Mouse (Mus musculus): Measurements from ENCODE around the gene Nfia. TPM values are rescaled to one million over a fixed set of nuclear protein-coding genes. Genes with fewer than 3 reads are reported as not detected.

The Nfia gene
- polyA plus RNA-seq, 1 experiment from 2014 or later: 17.0 TPM

- Histone ChIP-seq H3K27me3 (replicated peaks; ENCODE audit: low read depth, poor library complexity, severe bottlenecking) (peaks cover 88% of the 10 kb centered on the region), H3K27ac (replicated peaks) (no peak overlapping the region), H3K4me3 (peak overlapping the region; percentile 61), H3K36me3 (replicated peaks) (no peaks in the 10 kb centered on the region), H3K9me3 (no peaks in the 10 kb centered on the region), H3K4me1 (peaks cover 45% of the 10 kb centered on the region)
- 7% methylated on average over 5 of the region's 5 CpGs for WGBS
- DNase-seq (ENCODE audit: low spot score): no peak
Measured at GRCm38 (mm10) chr4:97752276-97753010, 20.1 kb upstream of the Nfia start.

- H3K4me3 ChIP-seq: no peak overlapping the region
- H3K36me3 ChIP-seq (replicated peaks): no peaks in the 10 kb centered on the region
- 3% methylated on average over 1 of the region's 1 CpGs for WGBS
- H3K27me3 ChIP-seq (replicated peaks; ENCODE audit: low read depth, poor library complexity, severe bottlenecking): peaks cover 94% of the 10 kb centered on the region
- no peak for DNase-seq (ENCODE audit: low spot score)
- no peak overlapping the region for H3K27ac ChIP-seq (replicated peaks)
- H3K4me1 ChIP-seq: peaks cover 54% of the 10 kb centered on the region
- no peaks in the 10 kb centered on the region for H3K9me3 ChIP-seq
Measured at GRCm38 (mm10) chr4:97753521-97753920, 19.0 kb upstream of the Nfia start.

- Histone ChIP-seq H3K27me3 (replicated peaks; ENCODE audit: low read depth, poor library complexity, severe bottlenecking) (peaks cover 94% of the 10 kb centered on the region), H3K27ac (replicated peaks) (no peak overlapping the region; the same call in 1 of the 2 replicates), H3K4me1 (peaks cover 57% of the 10 kb centered on the region), H3K36me3 (replicated peaks) (no peaks in the 10 kb centered on the region), H3K9me3 (no peaks in the 10 kb centered on the region), H3K4me3 (peak overlapping the region; percentile 28; the same call in 1 of the 2 replicates)
- DNase-seq (ENCODE audit: low spot score): peak; percentile 58
- WGBS: 3% methylated on average over 12 of the region's 12 CpGs
Measured at GRCm38 (mm10) chr4:97754241-97754640, 18.3 kb upstream of the Nfia start.

DNA sequence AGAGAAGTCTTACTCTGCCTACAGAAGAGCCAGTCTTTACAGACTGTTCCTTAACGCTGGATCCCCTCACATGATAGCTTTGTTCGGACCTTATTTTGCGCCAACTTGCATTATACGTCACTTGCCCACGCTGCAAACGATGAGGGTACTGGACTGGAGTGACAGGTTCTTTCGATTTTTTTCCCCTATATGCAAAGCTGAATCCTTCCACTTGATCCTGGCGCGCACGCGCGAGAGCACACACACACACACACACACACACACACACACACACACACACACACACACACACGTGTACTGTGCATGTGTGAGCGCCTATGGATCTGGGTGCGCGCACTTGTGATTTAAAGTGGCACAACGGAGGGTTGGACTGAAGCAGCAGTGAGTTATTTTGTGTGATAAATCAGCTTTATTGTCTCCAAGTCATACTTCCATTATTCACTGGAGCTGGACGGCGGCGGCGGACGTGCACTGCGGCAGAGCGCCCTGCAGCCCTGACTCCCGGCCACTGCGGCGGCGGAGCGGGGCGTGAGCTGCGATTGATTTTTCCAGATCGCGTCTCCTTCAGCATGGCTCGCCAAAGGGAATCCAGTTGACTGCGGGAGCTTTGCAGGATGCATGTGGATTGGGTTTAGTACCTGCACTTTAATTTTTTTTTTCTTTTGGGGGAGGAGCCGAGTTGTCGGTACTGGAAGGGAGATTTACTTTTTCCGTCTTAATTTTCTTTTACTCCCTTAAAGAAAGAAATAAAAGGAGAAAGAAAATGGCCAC, 15.1 kb upstream of the Nfia start:
- Histone ChIP-seq H3K27ac (replicated peaks) (peak overlapping the region; percentile 81), H3K4me1 (peaks cover 40% of the 10 kb centered on the region)

GRCm38 (mm10) chr4:97757978-97758461, 14.5 kb upstream of the Nfia start:
- peaks cover 35% of the 10 kb centered on the region for H3K4me1 ChIP-seq
- H3K27ac ChIP-seq (replicated peaks): peak overlapping the region; percentile 81
- no peaks in the 10 kb centered on the region for H3K9me3 ChIP-seq
- H3K27me3 ChIP-seq (replicated peaks; ENCODE audit: low read depth, poor library complexity, severe bottlenecking): peaks cover 95% of the 10 kb centered on the region
- under 1% methylated on average over 14 of the region's 14 CpGs for WGBS
- no peaks in the 10 kb centered on the region for H3K36me3 ChIP-seq (replicated peaks)
- DNase-seq (ENCODE audit: low spot score): peak; percentile 62
- H3K4me3 ChIP-seq: peak overlapping the region; percentile 62

More for the DNA sequence above, 15.1 kb upstream of the Nfia start:
- no peaks in the 10 kb centered on the region for H3K9me3 ChIP-seq
- H3K4me3 ChIP-seq: peak overlapping the region; percentile 62
- no peaks in the 10 kb centered on the region for H3K36me3 ChIP-seq (replicated peaks)
- under 1% methylated on average over 38 of the region's 38 CpGs for WGBS
- peak; percentile 82 for DNase-seq (ENCODE audit: low spot score)
- H3K27me3 ChIP-seq (replicated peaks; ENCODE audit: low read depth, poor library complexity, severe bottlenecking): peaks cover 100% of the 10 kb centered on the region

DNA sequence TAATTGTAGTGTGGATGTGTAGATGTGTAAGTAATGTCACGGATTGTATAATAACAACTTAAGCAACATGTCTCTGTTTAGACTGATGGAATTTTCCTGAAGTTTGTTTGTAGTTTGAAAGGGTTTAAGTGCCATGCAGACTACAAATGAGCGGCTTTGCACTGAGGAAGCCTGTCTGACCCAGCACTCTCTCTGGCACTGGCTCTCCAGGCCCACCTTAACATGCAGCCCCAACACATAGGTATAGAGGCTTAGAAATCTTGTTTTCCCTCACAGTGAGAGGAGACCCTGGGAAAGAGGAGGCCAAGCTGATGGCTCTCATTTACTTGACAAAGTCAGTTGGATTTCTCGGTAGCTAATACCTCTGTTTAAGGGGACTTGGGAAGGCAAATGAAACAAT, 13.9 kb upstream of the Nfia start:
- H3K4me3 ChIP-seq: peak overlapping the region; percentile 62; the same call in 1 of the 2 replicates

GRCm38 (mm10) chr4:97764616-97765015, 7.9 kb upstream of the Nfia start:
- Histone ChIP-seq H3K36me3 (replicated peaks) (no peaks in the 10 kb centered on the region), H3K9me3 (no peaks in the 10 kb centered on the region), H3K4me3 (no peak overlapping the region), H3K4me1 (peaks cover 4% of the 10 kb centered on the region), H3K27me3 (replicated peaks; ENCODE audit: low read depth, poor library complexity, severe bottlenecking) (peaks cover 41% of the 10 kb centered on the region), H3K27ac (replicated peaks) (no peak overlapping the region)
- WGBS: 26% methylated on average over 4 of the region's 4 CpGs
- no peak for DNase-seq (ENCODE audit: low spot score)

More for the DNA sequence above, 13.9 kb upstream of the Nfia start:
- 10% methylated on average over 3 of the region's 3 CpGs for WGBS
- Histone ChIP-seq H3K9me3 (no peaks in the 10 kb centered on the region), H3K27me3 (replicated peaks; ENCODE audit: low read depth, poor library complexity, severe bottlenecking) (peaks cover 94% of the 10 kb centered on the region), H3K4me1 (peaks cover 32% of the 10 kb centered on the region), H3K36me3 (replicated peaks) (no peaks in the 10 kb centered on the region), H3K27ac (replicated peaks) (no peak overlapping the region)
- DNase-seq (ENCODE audit: low spot score): no peak

DNA sequence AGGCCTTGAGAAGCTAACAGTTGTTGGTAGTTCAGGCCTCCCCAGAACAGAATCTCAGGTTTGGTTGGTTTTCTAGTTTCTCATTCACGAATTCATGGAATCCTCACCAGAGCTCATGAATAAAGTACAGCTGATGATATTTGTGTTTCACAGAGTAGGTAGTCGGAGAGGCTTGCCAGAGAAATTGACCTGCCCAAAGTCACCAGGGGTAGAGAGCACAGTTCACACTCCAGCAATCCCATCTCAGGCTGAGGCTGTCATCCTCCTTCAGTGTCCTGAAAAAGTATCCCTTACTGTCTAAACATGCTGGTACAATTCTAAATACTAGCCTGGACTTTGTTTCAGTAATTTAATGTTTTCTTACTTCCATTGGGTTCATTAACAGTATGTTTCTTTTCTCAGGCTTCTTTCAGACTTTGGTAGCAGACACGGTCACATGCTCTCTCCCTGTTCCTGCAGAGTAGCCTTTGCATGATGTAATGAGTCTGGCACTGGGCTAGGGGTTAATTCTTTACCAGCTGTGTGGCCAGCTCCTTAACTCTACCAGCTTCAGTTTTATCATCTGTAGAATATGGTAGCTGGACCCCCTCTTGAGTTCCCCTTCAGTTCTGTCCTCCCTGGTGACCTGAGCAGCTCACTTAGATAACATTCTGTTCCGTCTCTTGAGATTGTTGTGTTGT, 7.1 kb upstream of the Nfia start:
- Histone ChIP-seq H3K36me3 (replicated peaks) (no peaks in the 10 kb centered on the region), H3K9me3 (no peaks in the 10 kb centered on the region), H3K4me3 (no peak overlapping the region), H3K27me3 (replicated peaks; ENCODE audit: low read depth, poor library complexity, severe bottlenecking) (peaks cover 37% of the 10 kb centered on the region), H3K27ac (replicated peaks) (no peak overlapping the region), H3K4me1 (peaks cover 4% of the 10 kb centered on the region)
- 78% methylated on average over 4 of the region's 4 CpGs for WGBS
- no peak for DNase-seq (ENCODE audit: low spot score)

DNA sequence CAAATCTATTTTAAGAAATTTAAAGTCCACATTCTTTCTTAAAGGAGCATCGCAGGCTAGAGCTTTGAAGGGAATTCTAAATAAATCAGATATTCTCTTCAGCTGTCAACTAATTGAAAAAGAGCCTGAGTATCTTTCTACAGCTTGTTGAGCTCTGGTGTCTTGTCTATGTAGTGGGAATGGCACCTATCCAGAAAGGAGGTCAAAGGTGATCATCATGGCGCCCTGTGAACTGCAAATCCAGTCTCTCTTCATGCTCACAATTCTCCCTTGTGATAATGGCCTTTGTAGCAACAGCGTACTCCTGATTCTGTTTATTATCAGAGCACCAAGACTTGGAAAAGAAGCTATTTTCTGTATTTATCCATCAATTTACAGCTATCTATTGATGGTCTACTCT, 6.4 kb upstream of the Nfia start:
- Histone ChIP-seq H3K9me3 (no peaks in the 10 kb centered on the region), H3K27me3 (replicated peaks; ENCODE audit: low read depth, poor library complexity, severe bottlenecking) (peaks cover 31% of the 10 kb centered on the region), H3K4me1 (peaks cover 4% of the 10 kb centered on the region), H3K27ac (replicated peaks) (no peak overlapping the region), H3K4me3 (no peak overlapping the region), H3K36me3 (replicated peaks) (no peaks in the 10 kb centered on the region)
- DNase-seq (ENCODE audit: low spot score): no peak
- WGBS: 87% methylated on average over 3 of the region's 3 CpGs

DNA sequence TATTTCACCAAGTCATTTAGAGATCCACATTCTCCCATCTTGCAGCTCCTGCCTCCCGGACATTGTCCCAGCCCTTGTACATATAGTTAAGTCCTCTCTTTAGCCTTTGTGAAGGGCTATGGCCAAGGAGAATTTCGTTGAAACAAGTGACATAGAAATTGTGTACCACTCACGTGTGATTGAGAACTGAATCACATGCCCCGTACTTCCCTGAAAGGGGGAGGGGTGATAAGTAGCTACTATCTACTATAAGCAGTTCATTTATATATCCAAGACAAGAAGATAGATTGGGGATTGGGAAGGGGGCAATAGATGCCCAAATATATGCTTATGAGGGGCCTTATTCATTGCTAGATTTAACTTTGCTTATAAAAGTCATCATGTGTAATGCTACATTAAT, 5.5 kb upstream of the Nfia start:
- DNase-seq (ENCODE audit: low spot score): no peak
- Histone ChIP-seq H3K36me3 (replicated peaks) (no peaks in the 10 kb centered on the region), H3K27ac (replicated peaks) (no peak overlapping the region), H3K4me3 (no peak overlapping the region), H3K27me3 (replicated peaks; ENCODE audit: low read depth, poor library complexity, severe bottlenecking) (peaks cover 22% of the 10 kb centered on the region), H3K4me1 (peaks cover 9% of the 10 kb centered on the region), H3K9me3 (no peaks in the 10 kb centered on the region)
- WGBS: 77% methylated on average over 4 of the region's 4 CpGs

- peaks cover 9% of the 10 kb centered on the region for H3K4me1 ChIP-seq
- 91% methylated on average over 5 of the region's 5 CpGs for WGBS
- H3K36me3 ChIP-seq (replicated peaks): no peaks in the 10 kb centered on the region
- H3K27me3 ChIP-seq (replicated peaks; ENCODE audit: low read depth, poor library complexity, severe bottlenecking): peaks cover 17% of the 10 kb centered on the region; the same call in 1 of the 2 replicates
- DNase-seq (ENCODE audit: low spot score): no peak
- no peaks in the 10 kb centered on the region for H3K9me3 ChIP-seq
- no peak overlapping the region for H3K4me3 ChIP-seq
- no peak overlapping the region for H3K27ac ChIP-seq (replicated peaks)
Measured at GRCm38 (mm10) chr4:97767516-97767915, 5.0 kb upstream of the Nfia start.

DNA sequence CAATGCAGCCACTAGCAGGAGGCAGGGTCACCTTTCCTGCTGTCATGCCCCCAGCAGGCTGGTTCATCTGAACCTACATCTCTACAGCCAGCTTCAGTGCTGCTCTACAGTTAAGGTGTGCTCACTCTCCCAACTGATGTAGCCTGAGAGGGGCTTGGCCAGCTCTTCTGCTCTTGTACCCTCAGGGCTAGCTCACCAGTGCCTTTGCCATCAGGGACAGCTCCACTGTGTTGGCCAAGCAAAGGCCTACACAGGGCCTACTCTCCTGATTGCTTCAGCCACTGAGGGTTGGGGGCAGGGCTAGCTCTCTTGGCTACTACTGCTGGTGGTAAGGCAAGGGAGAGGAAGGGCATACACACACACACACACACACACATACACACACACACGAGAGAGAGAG, 2.7 kb upstream of the Nfia start:
- Histone ChIP-seq H3K27me3 (replicated peaks; ENCODE audit: low read depth, poor library complexity, severe bottlenecking) (peaks cover 24% of the 10 kb centered on the region), H3K27ac (replicated peaks) (no peak overlapping the region), H3K4me1 (peaks cover 23% of the 10 kb centered on the region), H3K36me3 (replicated peaks) (no peaks in the 10 kb centered on the region), H3K4me3 (no peak overlapping the region), H3K9me3 (no peaks in the 10 kb centered on the region)
- no peak for DNase-seq (ENCODE audit: low spot score)
- 83% methylated on average over 1 of the region's 1 CpGs for WGBS

All from embryonic facial prominence, embryonic 10.5 days (tissue).